Mouse (Mus musculus): ENCODE results near the gene Ablim2. TPM values are rescaled to one million over a fixed set of nuclear protein-coding genes. Genes with fewer than 3 reads are reported as not detected.
A peak's percentile ranks its signal among the peaks of the same experiment; 100 is the strongest.

Ablim2 gene
- polyA plus RNA-seq, 1 experiment from 2014 or later: 3.8 TPM

GRCm38 (mm10) chr5:35933059-35933458 is 175.4 kb downstream of the Ablim2 start:
- Histone ChIP-seq H3K36me3 (peaks cover 16% of the 10 kb centered on the region), H3K4me3 (no peak overlapping the region), H3K27ac (ENCODE audit: poor library complexity, severe bottlenecking) (peak overlapping the region; percentile 55; the same call in 1 of the 2 replicates), H3K9ac (no peak overlapping the region), H3K27me3 (replicated peaks) (no peaks in the 10 kb centered on the region), H3K4me1 (replicated peaks) (peaks cover 61% of the 10 kb centered on the region), H3K9me3 (replicated peaks) (no peaks in the 10 kb centered on the region), H3K4me2 (no peak overlapping the region)
- 0 out of 2 replicates have a peak, but pooled peaks have one; percentile 30 for ATAC-seq (ENCODE audit: insufficient number of reproducible peaks, low FRiP score)
- 40% methylated on average over 10 of the region's 10 CpGs for WGBS

Other genes starting within 250 kb of the Ablim2 start
- 5.8 and 6.0 TPM in 2 replicates for gene Cpz, start 232.2 kb upstream of the Ablim2 start, polyA plus RNA-seq (2016; fragmentation: Nextera tagmentation; extraction: Ambion mirVana)
- 5.1 and 5.7 TPM in 2 replicates for gene Trmt44, start 182.8 kb upstream of the Ablim2 start, polyA plus RNA-seq (2016; fragmentation: Nextera tagmentation; extraction: Ambion mirVana)
- 10.6 and 12.4 TPM in 2 replicates for gene Acox3, start 174.8 kb upstream of the Ablim2 start, polyA plus RNA-seq (2016; fragmentation: Nextera tagmentation; extraction: Ambion mirVana)
- 4.3 and 4.8 TPM in 2 replicates for gene Htra3, start 78.1 kb upstream of the Ablim2 start, polyA plus RNA-seq (2016; fragmentation: Nextera tagmentation; extraction: Ambion mirVana)
- gene Sh3tc1, start 17.9 kb upstream of the Ablim2 start, polyA plus RNA-seq (2016; fragmentation: Nextera tagmentation; extraction: Ambion mirVana): 10.0 and 10.4 TPM in 2 replicates
- gene Afap1, start 135.4 kb downstream of the Ablim2 start, polyA plus RNA-seq (2016; fragmentation: Nextera tagmentation; extraction: Ambion mirVana): 30.5 and 33.1 TPM in 2 replicates

Measured in heart, embryonic 12.5 days (tissue).